In genomic region chr2:24215118-24215517, GRCm38 (mm10) we compare ENCODE assay signal across 37 mouse cellular contexts. TPM values are rescaled to one million over a fixed set of nuclear protein-coding genes. Genes with fewer than 3 reads are reported as not detected.
"Had no signal": no experiment of that assay in that cellular context is flagged by ENCODE, and none has a peak within 500 bp of the region (broad histone marks: within the 10 kb centered on the region; RNA-seq: fewer than 3 reads in every experiment).

Gene Il1f6 (plus strand): TSS chr2:24215418.

- H3K9me3 ChIP-seq: heart, embryonic 13.5 days; heart, embryonic 15.5 days; intestine, embryonic 15.5 days; limb, embryonic 13.5 days; limb, embryonic 15.5 days; liver, embryonic 12.5 days had no signal

- H3K27me3 ChIP-seq: heart, embryonic 13.5 days; heart, embryonic 15.5 days; intestine, embryonic 15.5 days; limb, embryonic 13.5 days; limb, embryonic 15.5 days; liver, embryonic 12.5 days had no signal

- H3K36me3 ChIP-seq: heart, embryonic 13.5 days; heart, embryonic 15.5 days; intestine, embryonic 15.5 days; limb, embryonic 13.5 days; limb, embryonic 15.5 days; liver, embryonic 12.5 days had no signal

- ATAC-seq: hindbrain, embryonic 16.5 days; inflammation-experienced regulatory T-cells, adult 6 months; intestine, embryonic 15.5 days; intestine, postnatal 0 days; liver, embryonic 12.5 days had no signal

- H3K4me1 ChIP-seq: heart, embryonic 13.5 days; heart, embryonic 15.5 days; intestine, embryonic 15.5 days; limb, embryonic 13.5 days; limb, embryonic 15.5 days; liver, embryonic 12.5 days had no signal

- H3K27ac ChIP-seq: heart, adult 2 months; heart, embryonic 13.5 days; heart, embryonic 15.5 days; hindbrain, embryonic 14.5 days; intestine, embryonic 15.5 days; layer of hippocampus, adult 2 months; limb, embryonic 13.5 days; limb, embryonic 15.5 days; liver, embryonic 12.5 days; liver, embryonic 14.5 days had no signal

- H3K4me3 ChIP-seq: heart, adult 2 months; heart, embryonic 13.5 days; heart, embryonic 15.5 days; intestine, embryonic 15.5 days; layer of hippocampus, adult 2 months; limb, embryonic 13.5 days; limb, embryonic 15.5 days; liver, embryonic 12.5 days had no signal

- H3K9ac ChIP-seq: heart, embryonic 13.5 days; heart, embryonic 15.5 days; hindbrain, embryonic 14.5 days; intestine, embryonic 15.5 days; limb, embryonic 13.5 days; limb, embryonic 15.5 days; liver, embryonic 12.5 days; liver, embryonic 14.5 days had no signal

- H3K4me2 ChIP-seq: heart, embryonic 11.5 days; heart, embryonic 13.5 days; heart, embryonic 15.5 days; hindbrain, embryonic 14.5 days; intestine, embryonic 15.5 days; limb, embryonic 13.5 days; limb, embryonic 15.5 days; liver, embryonic 12.5 days had no signal

- DNase-seq: gastrocnemius, postnatal 14 days; gastrocnemius, postnatal 36 days; heart, adult 2 months; heart, postnatal 14 days; heart, postnatal 36 days; kidney, adult 8-10 months; kidney, postnatal 10 days; kidney, postnatal 25 days; left cerebral cortex, postnatal 4 days had no signal

RNA-seq across cellular contexts. Expression of gene Il1f6, which starts in this region (rescaled TPM):
- total RNA-seq: gastrocnemius, adult 18-20 months; gastrocnemius, adult 8-10 months; gastrocnemius, postnatal 14 days; gastrocnemius, postnatal 36 days; heart, adult 2 months; heart, postnatal 14 days; heart, postnatal 36 days; hematopoietic stem cell, adult 5-6 weeks; layer of hippocampus, adult 2 months; layer of hippocampus, postnatal 10 days; layer of hippocampus, postnatal 25 days; left cerebral cortex, adult 8-10 months; left cerebral cortex, postnatal 10 days; left cerebral cortex, postnatal 25 days; left cerebral cortex, postnatal 4 days; liver, adult 2 months had no signal
- polyA plus RNA-seq: gonadal fat pad, adult 2 months; heart, adult 2 months; heart, embryonic 11.5 days; heart, embryonic 13.5 days; heart, embryonic 15.5 days; heart, postnatal 0 days; hindbrain, embryonic 11.5 days; hindbrain, embryonic 14.5 days; hindbrain, embryonic 16.5 days; inflammation-experienced regulatory T-cells, adult 6 months; intestine, embryonic 15.5 days; intestine, postnatal 0 days; kidney, embryonic 14.5 days; limb, embryonic 11.5 days; limb, embryonic 13.5 days; liver, adult 2 months; liver, embryonic 12.5 days; liver, embryonic 14.5 days; liver, embryonic 16.5 days had no signal
